Mouse (Mus musculus) brain, embryonic 14.5 days (tissue): ENCODE data around the gene Clasp2. TPM values are rescaled to one million over a fixed set of nuclear protein-coding genes. Genes with fewer than 3 reads are reported as not detected.
"Not testable (repeated sequence)": the region's sequence is repeated elsewhere in the genome, so short reads cannot be mapped to it uniquely, and the experiment has no call there.

Experiments
- DNase-seq: peaks from one replicate; pipeline ENCODE4 v3.0.0-alpha.2; 2011; ENCODE audit warnings: low read depth
- CTCF ChIP-seq: fragments of 200-500 bp; IDR thresholded peaks from 2 replicates; pipeline ENCODE4 v1.5.1; 2012; ENCODE audit warnings: inconsistent platforms, mild to moderate bottlenecking, moderate library complexity, borderline replicate concordance; ENCODE audit not compliant: insufficient read depth, insufficient read length; ENCODE audit errors: extremely low read depth
- POLR2A ChIP-seq: fragments of 200-500 bp; IDR thresholded peaks from 2 replicates; pipeline ENCODE4 v1.6.1; 2012; ENCODE audit warnings: mild to moderate bottlenecking, inconsistent platforms, borderline replicate concordance; ENCODE audit not compliant: poor library complexity, insufficient read depth, insufficient read length, severe bottlenecking; ENCODE audit errors: extremely low read depth
- polyA plus RNA-seq: library from polyadenylated mRNA; depleted of rRNA; stranded (reverse); fragments of >200 nt; gene quantifications from 2 replicates; pipeline ENCODE4 v1.2.3, GENCODE M21; 2012

Gene Clasp2
- polyA plus RNA-seq, 1 experiment = 135 TPM

GRCm38 (mm10) chr9:113857281-113857928 is 116.1 kb downstream of the Clasp2 start:
- DNase-seq = no peak
- no peak for TF ChIP-seq CTCF
- TF ChIP-seq POLR2A = no peak

- TF ChIP-seq CTCF (no peak), POLR2A (no peak)
- no peak for DNase-seq
These were observed 116.7 kb downstream of the Clasp2 start for GRCm38 (mm10) chr9:113857929-113858440.

- no peak for DNase-seq
- TF ChIP-seq POLR2A = no peak
- TF ChIP-seq CTCF = no peak
These were observed 118.1 kb downstream of the Clasp2 start for GRCm38 (mm10) chr9:113859420-113859819.

GRCm38 (mm10) chr9:113863370-113863999 is 122.2 kb downstream of the Clasp2 start:
- no peak for DNase-seq

DNA sequence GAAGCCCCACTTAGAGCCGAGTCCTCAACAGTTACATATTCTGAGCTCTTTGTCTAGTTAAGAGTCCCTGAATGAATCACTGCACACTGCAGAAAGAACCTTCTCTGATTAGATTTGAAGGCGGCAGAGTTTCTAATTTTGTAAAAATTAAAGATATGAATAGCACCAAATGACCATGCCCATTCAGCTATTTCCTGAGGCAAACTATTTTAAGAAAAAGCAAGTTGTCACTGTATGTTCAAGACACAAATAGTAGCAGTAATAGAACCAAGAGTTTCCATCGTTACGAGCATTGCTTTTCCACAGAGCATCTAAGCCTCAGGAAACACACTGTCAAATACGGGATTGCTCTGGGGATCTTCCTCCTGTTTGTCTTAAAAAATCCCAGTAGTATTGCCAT is 126.7 kb downstream of the Clasp2 start:
- no peak for DNase-seq

More at GRCm38 (mm10) chr9:113863370-113863999, 122.2 kb downstream of the Clasp2 start:
- TF ChIP-seq CTCF (no peak), POLR2A (no peak)

GRCm38 (mm10) chr9:113894903-113895302 is 153.6 kb downstream of the Clasp2 start:
- DNase-seq = no peak
- TF ChIP-seq POLR2A (no peak), CTCF (no peak)

More for the DNA sequence above, 126.7 kb downstream of the Clasp2 start:
- TF ChIP-seq POLR2A = no peak
- TF ChIP-seq CTCF = no peak

DNA sequence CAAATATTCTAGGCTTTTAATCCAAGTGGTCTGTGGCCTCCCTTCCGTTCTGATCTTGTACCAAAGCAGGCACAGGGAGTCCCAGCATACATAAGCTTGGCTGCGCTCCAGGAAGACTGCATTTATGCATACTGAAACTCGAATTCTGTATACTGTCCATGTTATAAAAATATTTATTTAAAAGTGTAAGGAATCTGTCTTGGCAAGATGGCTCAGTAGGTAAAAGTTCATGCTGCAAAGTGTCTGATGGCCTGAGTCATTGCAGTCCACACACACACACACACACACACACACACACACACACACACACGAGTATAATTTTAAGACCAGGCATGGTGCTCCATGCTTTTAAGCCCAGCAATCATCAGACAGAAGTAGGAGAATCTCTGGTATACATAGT is 161.9 kb downstream of the Clasp2 start:
- DNase-seq = peak; percentile 3
- no peak for TF ChIP-seq POLR2A
- TF ChIP-seq CTCF = no peak

DNA sequence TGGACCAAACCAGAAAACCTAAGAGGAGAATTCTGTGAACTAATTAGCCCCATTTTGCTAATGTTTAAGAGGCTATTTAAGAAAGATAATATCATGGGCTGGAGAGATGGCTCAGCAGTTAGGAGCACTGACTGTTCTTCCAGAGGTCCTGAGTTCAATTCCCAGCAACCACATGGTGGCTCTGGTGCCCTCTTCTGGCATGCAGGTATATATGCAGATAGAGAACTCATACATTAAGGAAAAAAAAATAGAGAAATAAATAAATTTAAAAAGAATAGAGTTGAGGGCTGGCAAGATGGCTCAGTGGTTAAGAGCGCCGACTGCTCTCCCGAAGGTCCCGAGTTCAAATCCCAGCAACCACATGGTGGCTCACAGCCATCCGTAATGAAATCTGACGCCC is 163.0 kb downstream of the Clasp2 start:
- DNase-seq = not testable (repeated sequence)

GRCm38 (mm10) chr9:113915789-113916188 is 174.5 kb downstream of the Clasp2 start:
- no peak for TF ChIP-seq CTCF
- TF ChIP-seq POLR2A = no peak
- no peak for DNase-seq

- DNase-seq = no peak
- TF ChIP-seq CTCF (no peak), POLR2A (no peak)
These were observed 181.4 kb downstream of the Clasp2 start for GRCm38 (mm10) chr9:113922677-113923076.

DNA sequence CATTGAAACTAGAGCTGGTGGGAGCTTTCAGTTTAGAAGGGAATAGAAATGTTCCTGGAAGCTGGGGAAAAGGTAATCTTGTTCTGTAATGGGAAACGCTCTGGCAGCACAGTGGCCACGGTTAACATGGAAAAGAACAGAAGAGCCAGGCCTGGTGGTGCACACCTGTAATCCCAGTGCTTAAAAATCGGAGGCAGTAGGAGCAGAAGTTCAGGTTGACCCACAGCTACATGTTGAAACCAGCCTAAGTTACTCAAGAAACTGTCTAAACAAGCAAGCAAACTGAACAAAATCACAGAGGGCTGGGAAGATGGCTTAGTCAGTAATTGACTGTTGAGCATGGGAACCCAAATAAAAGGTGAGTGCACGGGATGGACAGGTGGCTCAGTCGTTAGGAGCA is 183.6 kb downstream of the Clasp2 start:
- TF ChIP-seq POLR2A (no peak), CTCF (no peak)
- no peak for DNase-seq

DNA sequence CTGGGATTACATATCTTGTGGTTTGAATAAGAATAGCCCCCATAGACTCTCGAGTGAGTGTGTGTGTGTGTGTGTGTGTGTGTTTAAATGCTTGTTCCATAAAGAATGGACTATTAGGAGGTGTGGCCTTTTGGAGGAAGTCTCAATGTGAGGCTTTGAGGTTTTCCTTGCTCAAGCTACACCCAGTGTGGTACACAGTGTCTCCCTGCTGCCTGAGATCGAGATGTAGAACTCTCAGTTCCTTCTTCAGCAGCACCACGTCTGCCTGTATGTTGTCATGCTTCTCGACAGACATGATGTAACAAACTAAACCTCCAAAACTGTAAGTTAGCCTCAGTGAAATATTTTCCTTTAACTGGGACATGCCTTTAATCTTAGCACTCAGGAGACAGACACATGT is 187.3 kb downstream of the Clasp2 start:
- no peak for TF ChIP-seq CTCF
- no peak for TF ChIP-seq POLR2A
- no peak for DNase-seq
